Mouse (Mus musculus): ENCODE results near the gene RPS10-NUDT3.

Gene RPS10-NUDT3

GRCm38 (mm10) chr17:27575116-27575776 lies 59.8 kb downstream of the RPS10-NUDT3 start:
- no peak for DNase-seq (ENCODE audit: low spot score in 2 of 2)

GRCm38 (mm10) chr17:27574470-27575115 lies 60.4 kb downstream of the RPS10-NUDT3 start:
- peak; percentile 70 to 78 for DNase-seq (ENCODE audit: low spot score in 2 of 2)

- DNase-seq (ENCODE audit: low spot score in 2 of 2), result no peak
Measured at GRCm38 (mm10) chr17:27573772-27574320, 61.2 kb downstream of the RPS10-NUDT3 start.

- no peak for DNase-seq (ENCODE audit: low spot score in 2 of 2)
Measured at GRCm38 (mm10) chr17:27571315-27571714, 63.7 kb downstream of the RPS10-NUDT3 start.

- no peak for DNase-seq (ENCODE audit: low spot score in 2 of 2)
Measured at GRCm38 (mm10) chr17:27568228-27568627, 66.8 kb downstream of the RPS10-NUDT3 start.

- no peak for DNase-seq (ENCODE audit: low spot score in 2 of 2)
Measured at GRCm38 (mm10) chr17:27565942-27566267, 69.1 kb downstream of the RPS10-NUDT3 start.

GRCm38 (mm10) chr17:27565163-27565941 lies 69.7 kb downstream of the RPS10-NUDT3 start, which contains the start of gene AI413582:
AI413582 (minus strand) TSS chr17:27565756.
- DNase-seq (ENCODE audit: low spot score in 2 of 2), result peak; percentile 95

GRCm38 (mm10) chr17:27564391-27565162 lies 70.4 kb downstream of the RPS10-NUDT3 start:
- DNase-seq (ENCODE audit: low spot score in 2 of 2), result no peak

GRCm38 (mm10) chr17:27563771-27564244 lies 71.2 kb downstream of the RPS10-NUDT3 start:
- DNase-seq (ENCODE audit: low spot score in 2 of 2), result no peak

- no peak for DNase-seq (ENCODE audit: low spot score in 2 of 2)
Measured at GRCm38 (mm10) chr17:27561809-27562526, 73.1 kb downstream of the RPS10-NUDT3 start.

- no peak for DNase-seq (ENCODE audit: low spot score in 2 of 2)
Measured at GRCm38 (mm10) chr17:27560926-27561480, 74.0 kb downstream of the RPS10-NUDT3 start.

GRCm38 (mm10) chr17:27559596-27559995 lies 75.4 kb downstream of the RPS10-NUDT3 start:
- DNase-seq (ENCODE audit: low spot score in 2 of 2), result no peak

GRCm38 (mm10) chr17:27558845-27559244 lies 76.2 kb downstream of the RPS10-NUDT3 start:
- DNase-seq (ENCODE audit: low spot score in 2 of 2), result no peak

GRCm38 (mm10) chr17:27557927-27558661 lies 76.9 kb downstream of the RPS10-NUDT3 start:
- DNase-seq (ENCODE audit: low spot score in 2 of 2), result no peak

- DNase-seq (ENCODE audit: low spot score in 2 of 2), result no peak
Measured at GRCm38 (mm10) chr17:27557181-27557926, 77.7 kb downstream of the RPS10-NUDT3 start.

GRCm38 (mm10) chr17:27556315-27557011 lies 78.6 kb downstream of the RPS10-NUDT3 start, which contains the start of gene Hmga1:
Hmga1 (plus strand) TSS chr17:27556497.
- peak; percentile 79 to 80 for DNase-seq (ENCODE audit: low spot score in 2 of 2)

- DNase-seq (ENCODE audit: low spot score in 2 of 2), result peak; percentile 62 to 76
Measured at GRCm38 (mm10) chr17:27555512-27556172, 79.4 kb downstream of the RPS10-NUDT3 start.

GRCm38 (mm10) chr17:27555075-27555511 lies 79.9 kb downstream of the RPS10-NUDT3 start:
- peak in 1 of 2 experiments; percentile 52 for DNase-seq (ENCODE audit: low spot score in 2 of 2)

Data from urinary bladder, postnatal 4 days (tissue).